Mouse (Mus musculus) CH12.LX (cell line): Measurements from ENCODE around the gene Gripap1.

Source experiments
- CHD1 ChIP-seq: IDR thresholded peaks from 2 replicates; pipeline ENCODE4 v1.6.1; 2012; ENCODE audit warnings: low read depth, low read length, improper control_type of control experiment, inconsistent platforms
- CHD2 ChIP-seq: IDR thresholded peaks from 2 replicates; pipeline ENCODE4 v1.6.1; 2011; ENCODE audit warnings: low read length, improper control_type of control experiment
- CTCF ChIP-seq, 2 experiments: IDR thresholded peaks in 1 of 2; conservative IDR thresholded peaks in 1 of 2; 2 replicates each; pipeline ENCODE4 v1.5.1; 2011 to 2012; ENCODE audit warnings: low read depth in 2 of 2, low read length in 2 of 2, improper control_type of control experiment in 1 of 2, inconsistent platforms in 1 of 2, mild to moderate bottlenecking in 1 of 2, moderate library complexity in 1 of 2
- E2F4 ChIP-seq: IDR thresholded peaks from 2 replicates; pipeline ENCODE4 v1.6.1; 2011; ENCODE audit warnings: low read depth, low read length, improper control_type of control experiment; ENCODE audit not compliant: insufficient replicate concordance
- MAFK ChIP-seq: IDR thresholded peaks from 2 replicates; pipeline ENCODE4 v1.6.1; 2011; ENCODE audit warnings: low read length, improper control_type of control experiment; ENCODE audit not compliant: insufficient replicate concordance
- POLR2A ChIP-seq: IDR thresholded peaks from 2 replicates; pipeline ENCODE4 v1.6.1; 2011; ENCODE audit warnings: low read depth, mild to moderate bottlenecking, improper control_type of control experiment, low read length
- USF1 ChIP-seq: IDR thresholded peaks from 2 replicates; pipeline ENCODE4 v1.6.1; 2014; ENCODE audit warnings: low read depth, mild to moderate bottlenecking, inconsistent platforms, low read length, improper control_type of control experiment

DNA sequence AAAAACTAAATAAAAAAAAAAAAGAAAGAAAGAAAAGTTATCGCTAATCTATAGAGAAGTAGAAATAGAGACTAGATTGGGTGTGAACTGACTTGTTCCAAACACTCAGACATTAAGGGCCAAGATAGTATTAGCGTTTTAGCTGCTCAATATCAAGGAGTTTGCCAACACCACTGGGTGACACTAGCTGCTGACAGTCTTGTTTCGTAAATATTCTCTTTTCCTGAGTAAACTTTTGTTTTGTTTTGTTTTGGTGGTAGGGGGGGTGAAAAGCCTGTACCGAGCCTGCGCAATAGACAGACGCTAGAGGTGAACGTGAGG lies 51.2 kb downstream of the Gripap1 start:
- no peak for TF ChIP-seq USF1
- no peak for TF ChIP-seq CHD2
- no peak for TF ChIP-seq CTCF (conservative IDR thresholded peaks at IDR 0.05 in 1 of 2, IDR thresholded peaks at IDR 0.05 in 1 of 2; ENCODE audit: low read depth in 2 of 2, low read length in 2 of 2)
- TF ChIP-seq MAFK: no peak
- TF ChIP-seq POLR2A: no peak
- TF ChIP-seq E2F4: no peak
- TF ChIP-seq CHD1: no peak
